Mouse (Mus musculus) liver, adult 2 months (tissue): ENCODE data around the gene Nt5dc1. TPM values are rescaled to one million over a fixed set of nuclear protein-coding genes. Genes with fewer than 3 reads are reported as not detected.

Experiments used
- DNase-seq: peaks from one replicate; pipeline ENCODE4 v3.0.0-alpha.2; 2011; ENCODE audit warnings: low read depth, low spot score; ENCODE audit errors: extremely low read depth
- H3K27ac ChIP-seq: fragments of 200-500 bp; replicated peaks from 2 replicates; pipeline ENCODE4 v1.5.1; 2012; ENCODE audit warnings: low read depth, mild to moderate bottlenecking, control low read depth, inconsistent platforms, low read length; ENCODE audit not compliant: insufficient read depth
- H3K27me3 ChIP-seq: fragments of 200-500 bp; 2 replicates; pipeline ENCODE4 v1.6.1; 2012; ENCODE audit warnings: mild to moderate bottlenecking, moderate library complexity, low read length, inconsistent platforms; ENCODE audit not compliant: control insufficient read depth, insufficient read depth
- H3K36me3 ChIP-seq: fragments of 200-500 bp; 2 replicates; pipeline ENCODE4 v1.6.1; 2012; ENCODE audit warnings: low read length, inconsistent platforms; ENCODE audit not compliant: control insufficient read depth, insufficient read depth
- H3K4me1 ChIP-seq: fragments of 200-500 bp; 2 replicates; pipeline ENCODE4 v1.6.1; 2011; ENCODE audit warnings: low read length; ENCODE audit not compliant: control insufficient read depth, insufficient read depth
- H3K4me3 ChIP-seq: fragments of 200-500 bp; 2 replicates; pipeline ENCODE4 v1.5.1; 2011; ENCODE audit warnings: low read depth, mild to moderate bottlenecking, control low read depth, low read length, moderate library complexity; ENCODE audit not compliant: insufficient read depth
- H3K79me2 ChIP-seq: fragments of 200-500 bp; 2 replicates; pipeline ENCODE4 v1.6.1; 2012; ENCODE audit warnings: inconsistent platforms, mild to moderate bottlenecking, low read length, moderate library complexity; ENCODE audit not compliant: control insufficient read depth, insufficient read depth
- H3K9ac ChIP-seq: fragments of 200-500 bp; 2 replicates; pipeline ENCODE4 v1.6.1; 2012; ENCODE audit warnings: low read depth, mild to moderate bottlenecking, control low read depth, inconsistent platforms, low read length
- CTCF ChIP-seq: fragments of 200-500 bp; IDR thresholded peaks from 2 replicates; pipeline ENCODE4 v1.5.1; 2011; ENCODE audit warnings: low read depth, low read length, control low read depth
- POLR2A ChIP-seq: fragments of 200-500 bp; IDR thresholded peaks from 2 replicates; pipeline ENCODE4 v1.6.1; 2011; ENCODE audit warnings: low read length, control low read depth; ENCODE audit not compliant: insufficient read depth; ENCODE audit errors: extremely low read depth
- WGBS: fragments of 180-500 bp; shearing (Covaris S2); methylation state at CpG from one replicate; pipeline ENCODE4 v1.1.7; 2018; 5-methylcytosine and 5-hydroxymethylcytosine counted together
- polyA plus RNA-seq: library from polyadenylated mRNA; depleted of rRNA; stranded (reverse); fragments of >200 nt; gene quantifications from 2 replicates; pipeline ENCODE4 v1.2.3, GENCODE M21; 2012
- total RNA-seq: library from RNA; depleted of rRNA; stranded (reverse); fragments of >200 nt; gene quantifications from 2 replicates; pipeline ENCODE4 v1.2.3, GENCODE M21; 2014

Gene Nt5dc1
- total and polyA plus RNA-seq, 2 experiments: 6.9 to 18.7 TPM

- Histone ChIP-seq H3K4me3 (no peak overlapping the region), H3K4me1 (no peaks in the 10 kb centered on the region), H3K27ac (no peak overlapping the region), H3K27me3 (no peaks in the 10 kb centered on the region), H3K36me3 (no peaks in the 10 kb centered on the region), H3K79me2 (no peaks in the 10 kb centered on the region), H3K9ac (no peak overlapping the region)
- no peak for TF ChIP-seq CTCF
- no peak for TF ChIP-seq POLR2A
- no peak for DNase-seq
These were observed 54.6 kb downstream of the Nt5dc1 start for GRCm38 (mm10) chr10:34363756-34364155.

- Histone ChIP-seq H3K79me2 (no peaks in the 10 kb centered on the region), H3K4me1 (no peaks in the 10 kb centered on the region), H3K27me3 (no peaks in the 10 kb centered on the region), H3K27ac (no peak overlapping the region), H3K4me3 (no peak overlapping the region), H3K36me3 (no peaks in the 10 kb centered on the region), H3K9ac (no peak overlapping the region)
- WGBS: 94% methylated on average over 3 of the region's 3 CpGs
- DNase-seq: no peak
- TF ChIP-seq POLR2A: no peak
- no peak for TF ChIP-seq CTCF
These were observed 60.1 kb downstream of the Nt5dc1 start for GRCm38 (mm10) chr10:34358263-34358662.

- Histone ChIP-seq H3K36me3 (no peaks in the 10 kb centered on the region; the same call in 1 of the 2 replicates), H3K9ac (no peak overlapping the region), H3K27me3 (no peaks in the 10 kb centered on the region), H3K4me1 (no peaks in the 10 kb centered on the region), H3K79me2 (no peaks in the 10 kb centered on the region; the same call in 1 of the 2 replicates), H3K27ac (no peak overlapping the region), H3K4me3 (no peak overlapping the region)
- DNase-seq: no peak
- WGBS: 88% methylated on average over 4 of the region's 4 CpGs
- TF ChIP-seq POLR2A (no peak), CTCF (no peak)
These were observed 66.2 kb downstream of the Nt5dc1 start for GRCm38 (mm10) chr10:34352166-34352565.

- Histone ChIP-seq H3K27ac (no peak overlapping the region), H3K36me3 (no peaks in the 10 kb centered on the region), H3K79me2 (no peaks in the 10 kb centered on the region), H3K4me1 (no peaks in the 10 kb centered on the region), H3K9ac (no peak overlapping the region), H3K4me3 (no peak overlapping the region), H3K27me3 (no peaks in the 10 kb centered on the region)
- TF ChIP-seq CTCF (no peak), POLR2A (no peak)
- WGBS: 95% methylated on average over 1 of the region's 1 CpGs
- no peak for DNase-seq
These were observed 76.5 kb downstream of the Nt5dc1 start for GRCm38 (mm10) chr10:34341886-34342285.

GRCm38 (mm10) chr10:34341014-34341413, 77.3 kb downstream of the Nt5dc1 start:
- H3K27me3 ChIP-seq: no peaks in the 10 kb centered on the region
- H3K79me2 ChIP-seq: no peaks in the 10 kb centered on the region
- TF ChIP-seq CTCF (no peak), POLR2A (no peak)
- H3K9ac ChIP-seq: no peak overlapping the region
- H3K4me1 ChIP-seq: no peaks in the 10 kb centered on the region
- 77% methylated on average over 6 of the region's 6 CpGs for WGBS
- H3K4me3 ChIP-seq: no peak overlapping the region
- H3K36me3 ChIP-seq: no peaks in the 10 kb centered on the region
- H3K27ac ChIP-seq: no peak overlapping the region
- DNase-seq: no peak

GRCm38 (mm10) chr10:34328310-34328709, 90.0 kb downstream of the Nt5dc1 start:
- no peak overlapping the region for H3K4me3 ChIP-seq
- H3K79me2 ChIP-seq: no peaks in the 10 kb centered on the region
- H3K9ac ChIP-seq: no peak overlapping the region
- H3K27me3 ChIP-seq: no peaks in the 10 kb centered on the region
- no peak overlapping the region for H3K27ac ChIP-seq
- peak; percentile 27 for DNase-seq
- H3K4me1 ChIP-seq: no peaks in the 10 kb centered on the region
- TF ChIP-seq CTCF (peak; percentile 67), POLR2A (no peak)
- H3K36me3 ChIP-seq: peaks cover 6% of the 10 kb centered on the region; the same call in 1 of the 2 replicates
- 9% methylated on average over 2 of the region's 2 CpGs for WGBS
